Mouse (Mus musculus): ENCODE measurements around the gene Fgfr2. TPM values are rescaled to one million over a fixed set of nuclear protein-coding genes. Genes with fewer than 3 reads are reported as not detected.
A peak's percentile ranks its signal among the peaks of the same experiment; 100 is the strongest.

The Fgfr2 gene
- polyA plus RNA-seq, 1 experiment = 14.8 TPM

- H3K27me3 ChIP-seq (replicated peaks; ENCODE audit: control insufficient read depth, insufficient read depth, low read length) = no peaks in the 10 kb centered on the region
- 0 out of 2 replicates have a peak overlapping the region, but pooled peaks have one; percentile 1 for H3K27ac ChIP-seq (ENCODE audit: insufficient read depth, low read depth, low read length)
- DNase-seq = peak; percentile 43
- TF ChIP-seq CTCF (conservative IDR thresholded peaks at IDR 0.05; ENCODE audit: insufficient read depth, insufficient read length, low read depth, low read length) (no peak), POLR2A (IDR thresholded peaks at IDR 0.05; ENCODE audit: low read depth, low read length) (no peak)
- peaks cover 4% of the 10 kb centered on the region; the same call in 1 of the 2 replicates for H3K36me3 ChIP-seq (ENCODE audit: control insufficient read depth, insufficient read depth, low read length)
- H3K4me1 ChIP-seq (ENCODE audit: control insufficient read depth, insufficient read depth, low read length) = peaks cover 12% of the 10 kb centered on the region; the same call in 1 of the 2 replicates
- H3K4me3 ChIP-seq (ENCODE audit: insufficient read depth, low read depth, low read length) = no peak overlapping the region
- WGBS = 56% methylated on average over 6 of the region's 6 CpGs
These were observed 2230.2 kb downstream of the Fgfr2 start for GRCm38 (mm10) chr7:130892973-130893372.

- H3K27me3 ChIP-seq (replicated peaks; ENCODE audit: control insufficient read depth, insufficient read depth, low read length) = no peaks in the 10 kb centered on the region
- no peaks in the 10 kb centered on the region; the same call in 1 of the 2 replicates for H3K36me3 ChIP-seq (ENCODE audit: control insufficient read depth, insufficient read depth, low read length)
- H3K27ac ChIP-seq (ENCODE audit: insufficient read depth, low read depth, low read length) = no peak overlapping the region
- DNase-seq = peak; percentile 24
- no peak overlapping the region for H3K4me3 ChIP-seq (ENCODE audit: insufficient read depth, low read depth, low read length)
- 30% methylated on average over 2 of the region's 2 CpGs for WGBS
- no peak for TF ChIP-seq CTCF (conservative IDR thresholded peaks at IDR 0.05; ENCODE audit: insufficient read depth, insufficient read length, low read depth, low read length)
- TF ChIP-seq POLR2A (IDR thresholded peaks at IDR 0.05; ENCODE audit: low read depth, low read length) = no peak
- peaks cover 15% of the 10 kb centered on the region; the same call in 1 of the 2 replicates for H3K4me1 ChIP-seq (ENCODE audit: control insufficient read depth, insufficient read depth, low read length)
These were observed 2232.3 kb downstream of the Fgfr2 start for GRCm38 (mm10) chr7:130890871-130891270.

- no peak for DNase-seq
- H3K4me1 ChIP-seq (ENCODE audit: control insufficient read depth, insufficient read depth, low read length) = peaks cover 11% of the 10 kb centered on the region; the same call in 1 of the 2 replicates
- 60% methylated on average over 3 of the region's 3 CpGs for WGBS
- TF ChIP-seq POLR2A (IDR thresholded peaks at IDR 0.05; ENCODE audit: low read depth, low read length) = no peak
- no peak for TF ChIP-seq CTCF (conservative IDR thresholded peaks at IDR 0.05; ENCODE audit: insufficient read depth, insufficient read length, low read depth, low read length)
- H3K27ac ChIP-seq (ENCODE audit: insufficient read depth, low read depth, low read length) = peak overlapping the region; percentile 46
- no peaks in the 10 kb centered on the region for H3K27me3 ChIP-seq (replicated peaks; ENCODE audit: control insufficient read depth, insufficient read depth, low read length)
- H3K36me3 ChIP-seq (ENCODE audit: control insufficient read depth, insufficient read depth, low read length) = peaks cover 3% of the 10 kb centered on the region
- H3K4me3 ChIP-seq (ENCODE audit: insufficient read depth, low read depth, low read length) = no peak overlapping the region
These were observed 2235.2 kb downstream of the Fgfr2 start for GRCm38 (mm10) chr7:130887946-130888345.

- Histone ChIP-seq H3K4me1 (ENCODE audit: control insufficient read depth, insufficient read depth, low read length) (peaks cover 11% of the 10 kb centered on the region; the same call in 1 of the 2 replicates), H3K27ac (ENCODE audit: insufficient read depth, low read depth, low read length) (no peak overlapping the region), H3K27me3 (replicated peaks; ENCODE audit: control insufficient read depth, insufficient read depth, low read length) (no peaks in the 10 kb centered on the region), H3K4me3 (ENCODE audit: insufficient read depth, low read depth, low read length) (no peak overlapping the region), H3K36me3 (ENCODE audit: control insufficient read depth, insufficient read depth, low read length) (peaks cover 7% of the 10 kb centered on the region)
- 65% methylated on average over 3 of the region's 3 CpGs for WGBS
- TF ChIP-seq POLR2A (IDR thresholded peaks at IDR 0.05; ENCODE audit: low read depth, low read length) = no peak
- no peak for TF ChIP-seq CTCF (conservative IDR thresholded peaks at IDR 0.05; ENCODE audit: insufficient read depth, insufficient read length, low read depth, low read length)
- no peak for DNase-seq
These were observed 2236.9 kb downstream of the Fgfr2 start for GRCm38 (mm10) chr7:130886246-130886645.

GRCm38 (mm10) chr7:130884161-130884560 is 2239.0 kb downstream of the Fgfr2 start:
- H3K27ac ChIP-seq (ENCODE audit: insufficient read depth, low read depth, low read length) = no peak overlapping the region
- WGBS = 69% methylated on average over 2 of the region's 2 CpGs
- H3K27me3 ChIP-seq (replicated peaks; ENCODE audit: control insufficient read depth, insufficient read depth, low read length) = no peaks in the 10 kb centered on the region
- H3K36me3 ChIP-seq (ENCODE audit: control insufficient read depth, insufficient read depth, low read length) = peaks cover 7% of the 10 kb centered on the region
- H3K4me1 ChIP-seq (ENCODE audit: control insufficient read depth, insufficient read depth, low read length) = peaks cover 9% of the 10 kb centered on the region; the same call in 1 of the 2 replicates
- TF ChIP-seq CTCF (conservative IDR thresholded peaks at IDR 0.05; ENCODE audit: insufficient read depth, insufficient read length, low read depth, low read length) = no peak
- TF ChIP-seq POLR2A (IDR thresholded peaks at IDR 0.05; ENCODE audit: low read depth, low read length) = no peak
- H3K4me3 ChIP-seq (ENCODE audit: insufficient read depth, low read depth, low read length) = no peak overlapping the region
- peak; percentile 49 for DNase-seq

GRCm38 (mm10) chr7:130867256-130867655 is 2255.9 kb downstream of the Fgfr2 start:
- no peak for DNase-seq
- H3K27me3 ChIP-seq (replicated peaks; ENCODE audit: control insufficient read depth, insufficient read depth, low read length) = no peaks in the 10 kb centered on the region
- H3K27ac ChIP-seq (ENCODE audit: insufficient read depth, low read depth, low read length) = 0 out of 2 replicates have a peak overlapping the region, but pooled peaks have one; percentile 32
- H3K36me3 ChIP-seq (ENCODE audit: control insufficient read depth, insufficient read depth, low read length) = no peaks in the 10 kb centered on the region
- TF ChIP-seq CTCF (conservative IDR thresholded peaks at IDR 0.05; ENCODE audit: insufficient read depth, insufficient read length, low read depth, low read length) (no peak), POLR2A (IDR thresholded peaks at IDR 0.05; ENCODE audit: low read depth, low read length) (no peak)
- 63% methylated on average over 3 of the region's 3 CpGs for WGBS
- peaks cover 22% of the 10 kb centered on the region for H3K4me1 ChIP-seq (ENCODE audit: control insufficient read depth, insufficient read depth, low read length)
- 0 out of 2 replicates have a peak overlapping the region, but pooled peaks have one; percentile 3 for H3K4me3 ChIP-seq (ENCODE audit: insufficient read depth, low read depth, low read length)

- peak overlapping the region; percentile 83 for H3K4me3 ChIP-seq (ENCODE audit: insufficient read depth, low read depth, low read length)
- WGBS = 3% methylated on average over 13 of the region's 13 CpGs
- DNase-seq = no peak
- no peak for TF ChIP-seq POLR2A (IDR thresholded peaks at IDR 0.05; ENCODE audit: low read depth, low read length)
- no peak for TF ChIP-seq CTCF (conservative IDR thresholded peaks at IDR 0.05; ENCODE audit: insufficient read depth, insufficient read length, low read depth, low read length)
- peak overlapping the region; percentile 83 for H3K27ac ChIP-seq (ENCODE audit: insufficient read depth, low read depth, low read length)
- no peaks in the 10 kb centered on the region for H3K36me3 ChIP-seq (ENCODE audit: control insufficient read depth, insufficient read depth, low read length)
- H3K27me3 ChIP-seq (replicated peaks; ENCODE audit: control insufficient read depth, insufficient read depth, low read length) = no peaks in the 10 kb centered on the region
- H3K4me1 ChIP-seq (ENCODE audit: control insufficient read depth, insufficient read depth, low read length) = peaks cover 21% of the 10 kb centered on the region
These were observed 2256.5 kb downstream of the Fgfr2 start for GRCm38 (mm10) chr7:130866640-130867039.

All from kidney, adult 2 months (tissue).